Mouse (Mus musculus): ENCODE measurements around the gene Ghrl.

GRCm38 (mm10) chr6:113667611-113668122 is 52.0 kb downstream of the Ghrl start:
- TF ChIP-seq CTCF (IDR thresholded peaks at IDR 0.05; ENCODE audit: extremely low read depth, insufficient read depth, insufficient read length, insufficient replicate concordance) = no peak
- TF ChIP-seq POLR2A (IDR thresholded peaks at IDR 0.05; ENCODE audit: low read depth, low read length) = no peak
